Mouse (Mus musculus): ENCODE measurements around the gene Bcam. TPM values are rescaled to one million over a fixed set of nuclear protein-coding genes. Genes with fewer than 3 reads are reported as not detected.

Bcam gene
- polyA plus RNA-seq, 1 experiment from 2014 or later: 214 TPM

GRCm38 (mm10) chr7:19715239-19716054 lies 55.4 kb downstream of the Bcam start, which contains the start of gene Tomm40:
Gene Tomm40, minus strand, starts transcription at chr7:19715438.
- Histone ChIP-seq H3K27ac (ENCODE audit: low read depth, low read length) (peak within 1 kb of the TSS; percentile 75), H3K4me1 (ENCODE audit: control insufficient read depth, insufficient read depth, low read length) (peaks cover 10% of the 10 kb centered on the region; the same call in 1 of the 2 replicates), H3K4me2 (replicated peaks; ENCODE audit: low read depth, low read length) (peak within 1 kb of the TSS; percentile 72), H3K9me3 (ENCODE audit: control insufficient read depth, low read length) (peaks cover 2% of the 10 kb centered on the region), H3K4me3 (ENCODE audit: low read length) (peak within 1 kb of the TSS; percentile 72), H3K9ac (ENCODE audit: low read depth, low read length) (peak within 1 kb of the TSS; percentile 97), H3K36me3 (ENCODE audit: control insufficient read depth, insufficient read depth, low read length) (peaks cover 43% of the 10 kb centered on the region), H3K27me3 (ENCODE audit: control insufficient read depth, insufficient read depth, low read length) (no peaks in the 10 kb centered on the region)
- peak; percentile 99 for ATAC-seq (ENCODE audit: low FRiP score, low TSS enrichment)
- under 1% methylated on average over 48 of the region's 59 CpGs for WGBS

- Histone ChIP-seq H3K36me3 (ENCODE audit: control insufficient read depth, insufficient read depth, low read length) (peaks cover 46% of the 10 kb centered on the region), H3K4me1 (ENCODE audit: control insufficient read depth, insufficient read depth, low read length) (peaks cover 10% of the 10 kb centered on the region; the same call in 1 of the 2 replicates), H3K27ac (ENCODE audit: low read depth, low read length) (peak overlapping the region; percentile 74), H3K4me3 (ENCODE audit: low read length) (peak overlapping the region; percentile 72), H3K9ac (ENCODE audit: low read depth, low read length) (peak overlapping the region; percentile 97), H3K4me2 (replicated peaks; ENCODE audit: low read depth, low read length) (peak overlapping the region; percentile 72), H3K9me3 (ENCODE audit: control insufficient read depth, low read length) (no peaks in the 10 kb centered on the region), H3K27me3 (ENCODE audit: control insufficient read depth, insufficient read depth, low read length) (no peaks in the 10 kb centered on the region)
- 0 out of 2 replicates have a peak, but pooled peaks have one; percentile 0 for ATAC-seq (ENCODE audit: low FRiP score, low TSS enrichment)
- under 1% methylated on average over 36 of the region's 39 CpGs for WGBS
These were observed 56.0 kb downstream of the Bcam start for GRCm38 (mm10) chr7:19714836-19715235.

GRCm38 (mm10) chr7:19713598-19713997 lies 57.2 kb downstream of the Bcam start:
- H3K4me1 ChIP-seq (ENCODE audit: control insufficient read depth, insufficient read depth, low read length): peaks cover 10% of the 10 kb centered on the region; the same call in 1 of the 2 replicates
- H3K4me3 ChIP-seq (ENCODE audit: low read length): peak overlapping the region; percentile 72; the same call in 1 of the 2 replicates
- no peak overlapping the region for H3K4me2 ChIP-seq (replicated peaks; ENCODE audit: low read depth, low read length)
- WGBS: 88% methylated on average over 9 of the region's 9 CpGs
- peaks cover 52% of the 10 kb centered on the region for H3K36me3 ChIP-seq (ENCODE audit: control insufficient read depth, insufficient read depth, low read length)
- no peaks in the 10 kb centered on the region for H3K9me3 ChIP-seq (ENCODE audit: control insufficient read depth, low read length)
- H3K27me3 ChIP-seq (ENCODE audit: control insufficient read depth, insufficient read depth, low read length): no peaks in the 10 kb centered on the region
- no peak for ATAC-seq (ENCODE audit: low FRiP score, low TSS enrichment)
- no peak overlapping the region for H3K27ac ChIP-seq (ENCODE audit: low read depth, low read length)
- H3K9ac ChIP-seq (ENCODE audit: low read depth, low read length): no peak overlapping the region

- no peak for ATAC-seq (ENCODE audit: low FRiP score, low TSS enrichment)
- Histone ChIP-seq H3K36me3 (ENCODE audit: control insufficient read depth, insufficient read depth, low read length) (peaks cover 56% of the 10 kb centered on the region), H3K27ac (ENCODE audit: low read depth, low read length) (no peak overlapping the region), H3K4me1 (ENCODE audit: control insufficient read depth, insufficient read depth, low read length) (peaks cover 10% of the 10 kb centered on the region; the same call in 1 of the 2 replicates), H3K9me3 (ENCODE audit: control insufficient read depth, low read length) (no peaks in the 10 kb centered on the region), H3K9ac (ENCODE audit: low read depth, low read length) (no peak overlapping the region), H3K4me2 (replicated peaks; ENCODE audit: low read depth, low read length) (no peak overlapping the region), H3K4me3 (ENCODE audit: low read length) (peak overlapping the region; percentile 72; the same call in 1 of the 2 replicates), H3K27me3 (ENCODE audit: control insufficient read depth, insufficient read depth, low read length) (no peaks in the 10 kb centered on the region)
- 55% methylated on average over 4 of the region's 4 CpGs for WGBS
These were observed 57.6 kb downstream of the Bcam start for GRCm38 (mm10) chr7:19713196-19713595.

GRCm38 (mm10) chr7:19712414-19712813 lies 58.4 kb downstream of the Bcam start:
- H3K36me3 ChIP-seq (ENCODE audit: control insufficient read depth, insufficient read depth, low read length): peaks cover 60% of the 10 kb centered on the region
- H3K27ac ChIP-seq (ENCODE audit: low read depth, low read length): no peak overlapping the region
- H3K9me3 ChIP-seq (ENCODE audit: control insufficient read depth, low read length): no peaks in the 10 kb centered on the region
- H3K4me1 ChIP-seq (ENCODE audit: control insufficient read depth, insufficient read depth, low read length): peaks cover 10% of the 10 kb centered on the region; the same call in 1 of the 2 replicates
- WGBS: 85% methylated on average over 4 of the region's 4 CpGs
- no peaks in the 10 kb centered on the region for H3K27me3 ChIP-seq (ENCODE audit: control insufficient read depth, insufficient read depth, low read length)
- ATAC-seq (ENCODE audit: low FRiP score, low TSS enrichment): no peak
- no peak overlapping the region for H3K9ac ChIP-seq (ENCODE audit: low read depth, low read length)
- no peak overlapping the region for H3K4me2 ChIP-seq (replicated peaks; ENCODE audit: low read depth, low read length)
- no peak overlapping the region for H3K4me3 ChIP-seq (ENCODE audit: low read length)

GRCm38 (mm10) chr7:19710650-19711049 lies 60.2 kb downstream of the Bcam start:
- no peak for ATAC-seq (ENCODE audit: low FRiP score, low TSS enrichment)
- Histone ChIP-seq H3K9ac (ENCODE audit: low read depth, low read length) (no peak overlapping the region), H3K27ac (ENCODE audit: low read depth, low read length) (no peak overlapping the region), H3K27me3 (ENCODE audit: control insufficient read depth, insufficient read depth, low read length) (no peaks in the 10 kb centered on the region), H3K4me2 (replicated peaks; ENCODE audit: low read depth, low read length) (no peak overlapping the region), H3K4me3 (ENCODE audit: low read length) (no peak overlapping the region), H3K4me1 (ENCODE audit: control insufficient read depth, insufficient read depth, low read length) (peaks cover 6% of the 10 kb centered on the region; the same call in 1 of the 2 replicates), H3K36me3 (ENCODE audit: control insufficient read depth, insufficient read depth, low read length) (peaks cover 64% of the 10 kb centered on the region), H3K9me3 (ENCODE audit: control insufficient read depth, low read length) (no peaks in the 10 kb centered on the region)
- 92% methylated on average over 10 of the region's 10 CpGs for WGBS

Other genes starting within 250 kb of the Bcam start
- 6.5 and 23.0 TPM in 2 replicates for gene Ppp1r37, start 207.9 kb downstream of the Bcam start, polyA plus RNA-seq (2014; fragmentation: Nextera tagmentation; extraction: Ambion mirVana)
- 0.33 and 0.68 TPM in 2 replicates for gene Zfp296, start 193.7 kb downstream of the Bcam start, polyA plus RNA-seq (2014; fragmentation: Nextera tagmentation; extraction: Ambion mirVana)
- 168 and 179 TPM in 2 replicates for gene Gemin7, start 193.4 kb downstream of the Bcam start, polyA plus RNA-seq (2014; fragmentation: Nextera tagmentation; extraction: Ambion mirVana)
- 44.3 and 48.4 TPM in 2 replicates for gene Clasrp, start 166.5 kb downstream of the Bcam start, polyA plus RNA-seq (2014; fragmentation: Nextera tagmentation; extraction: Ambion mirVana)
- 7.3 and 9.3 TPM in 2 replicates for gene Relb, start 141.6 kb downstream of the Bcam start, polyA plus RNA-seq (2014; fragmentation: Nextera tagmentation; extraction: Ambion mirVana)
- gene Clptm1, start 106.0 kb downstream of the Bcam start, polyA plus RNA-seq (2014; fragmentation: Nextera tagmentation; extraction: Ambion mirVana): 76.2 and 101 TPM in 2 replicates
- gene Apoc2, start 93.1 kb downstream of the Bcam start, polyA plus RNA-seq (2014; fragmentation: Nextera tagmentation; extraction: Ambion mirVana): 1.0 and 1.2 TPM in 2 replicates
- not detected in 2 replicates for gene Gm44805, start 89.6 kb downstream of the Bcam start, polyA plus RNA-seq (2014; fragmentation: Nextera tagmentation; extraction: Ambion mirVana)
- gene Apoc4, start 89.5 kb downstream of the Bcam start, polyA plus RNA-seq (2014; fragmentation: Nextera tagmentation; extraction: Ambion mirVana): 0.81 TPM in 1 of 2 replicates, not detected in the other
- gene Apoc1, start 78.4 kb downstream of the Bcam start, polyA plus RNA-seq (2014; fragmentation: Nextera tagmentation; extraction: Ambion mirVana): 8.4 and 13.1 TPM in 2 replicates
- 175 and 184 TPM in 2 replicates for gene Apoe, start 71.8 kb downstream of the Bcam start, polyA plus RNA-seq (2014; fragmentation: Nextera tagmentation; extraction: Ambion mirVana)
- gene Tomm40, start 55.6 kb downstream of the Bcam start, polyA plus RNA-seq (2014; fragmentation: Nextera tagmentation; extraction: Ambion mirVana): 159 and 177 TPM in 2 replicates
- 106 and 139 TPM in 2 replicates for gene Nectin2, start 20.5 kb downstream of the Bcam start, polyA plus RNA-seq (2014; fragmentation: Nextera tagmentation; extraction: Ambion mirVana)
- gene Cblc, start 25.8 kb upstream of the Bcam start, polyA plus RNA-seq (2014; fragmentation: Nextera tagmentation; extraction: Ambion mirVana): 4.7 and 7.3 TPM in 2 replicates
- gene Bcl3, start 51.8 kb upstream of the Bcam start, polyA plus RNA-seq (2014; fragmentation: Nextera tagmentation; extraction: Ambion mirVana): 3.5 and 4.2 TPM in 2 replicates
- gene Gm19345, start 81.0 kb upstream of the Bcam start, polyA plus RNA-seq (2014; fragmentation: Nextera tagmentation; extraction: Ambion mirVana): 0.27 TPM in 1 of 2 replicates, not detected in the other
- gene Ceacam16, start 90.3 kb upstream of the Bcam start, polyA plus RNA-seq (2014; fragmentation: Nextera tagmentation; extraction: Ambion mirVana): not detected in 2 replicates
- gene Ceacam19, start 116.9 kb upstream of the Bcam start, polyA plus RNA-seq (2014; fragmentation: Nextera tagmentation; extraction: Ambion mirVana): not detected in 2 replicates
- gene Pvr, start 150.1 kb upstream of the Bcam start, polyA plus RNA-seq (2014; fragmentation: Nextera tagmentation; extraction: Ambion mirVana): 9.6 and 10.8 TPM in 2 replicates
- gene Igsf23, start 179.7 kb upstream of the Bcam start, polyA plus RNA-seq (2014; fragmentation: Nextera tagmentation; extraction: Ambion mirVana): not detected in 2 replicates
- not detected in 2 replicates for gene Ceacam20, start 194.4 kb upstream of the Bcam start, polyA plus RNA-seq (2014; fragmentation: Nextera tagmentation; extraction: Ambion mirVana)
- gene Nlrp9b, start 220.4 kb upstream of the Bcam start, polyA plus RNA-seq (2014; fragmentation: Nextera tagmentation; extraction: Ambion mirVana): not detected in 2 replicates

Data from kidney, embryonic 14.5 days (tissue).